Mouse (Mus musculus): ENCODE results near the gene Kdf1. TPM values are rescaled to one million over a fixed set of nuclear protein-coding genes. Genes with fewer than 3 reads are reported as not detected.
A peak's percentile ranks its signal among the peaks of the same experiment; 100 is the strongest.
"Not testable (repeated sequence)": the region's sequence is repeated elsewhere in the genome, so short reads cannot be mapped to it uniquely, and the experiment has no call there.

The Kdf1 gene
- polyA plus RNA-seq, 1 experiment from 2014 or later, result 22.4 TPM

GRCm38 (mm10) chr4:133498160-133498724 is 20.5 kb upstream of the Kdf1 start, which contains the start of gene Trnp1:
TSS of gene Trnp1 (minus strand) at chr4:133498550.
- Histone ChIP-seq H3K4me2 (peak within 1 kb of the TSS; percentile 100), H3K27ac (no peak within 1 kb of the TSS), H3K27me3 (peaks cover 89% of the 10 kb centered on the region), H3K4me3 (replicated peaks) (peak within 1 kb of the TSS; percentile 62), H3K9me3 (replicated peaks) (no peaks in the 10 kb centered on the region), H3K4me1 (peaks cover 34% of the 10 kb centered on the region), H3K9ac (peak within 1 kb of the TSS; percentile 55), H3K36me3 (no peaks in the 10 kb centered on the region)
- WGBS, result 1% methylated on average over 50 of the region's 53 CpGs
- peak; percentile 82 for ATAC-seq (replicated peaks; ENCODE audit: low FRiP score)

GRCm38 (mm10) chr4:133501514-133501913 is 17.2 kb upstream of the Kdf1 start:
- no peak for ATAC-seq (replicated peaks; ENCODE audit: low FRiP score)
- peaks cover 27% of the 10 kb centered on the region for H3K4me1 ChIP-seq
- no peak overlapping the region for H3K9ac ChIP-seq
- no peak overlapping the region for H3K27ac ChIP-seq
- no peaks in the 10 kb centered on the region for H3K9me3 ChIP-seq (replicated peaks)
- no peaks in the 10 kb centered on the region for H3K36me3 ChIP-seq
- WGBS, result 68% methylated on average over 7 of the region's 7 CpGs
- no peak overlapping the region for H3K4me3 ChIP-seq (replicated peaks)
- H3K4me2 ChIP-seq, result no peak overlapping the region
- H3K27me3 ChIP-seq, result peaks cover 86% of the 10 kb centered on the region

GRCm38 (mm10) chr4:133504300-133504699 is 14.5 kb upstream of the Kdf1 start:
- H3K9ac ChIP-seq, result no peak overlapping the region
- no peak overlapping the region for H3K4me3 ChIP-seq (replicated peaks)
- peaks cover 71% of the 10 kb centered on the region for H3K27me3 ChIP-seq
- ATAC-seq (replicated peaks; ENCODE audit: low FRiP score), result no peak
- H3K4me2 ChIP-seq, result no peak overlapping the region
- no peaks in the 10 kb centered on the region for H3K9me3 ChIP-seq (replicated peaks)
- H3K4me1 ChIP-seq, result peaks cover 6% of the 10 kb centered on the region; the same call in 1 of the 2 replicates
- H3K36me3 ChIP-seq, result no peaks in the 10 kb centered on the region
- H3K27ac ChIP-seq, result no peak overlapping the region
- 46% methylated on average over 5 of the region's 5 CpGs for WGBS

DNA sequence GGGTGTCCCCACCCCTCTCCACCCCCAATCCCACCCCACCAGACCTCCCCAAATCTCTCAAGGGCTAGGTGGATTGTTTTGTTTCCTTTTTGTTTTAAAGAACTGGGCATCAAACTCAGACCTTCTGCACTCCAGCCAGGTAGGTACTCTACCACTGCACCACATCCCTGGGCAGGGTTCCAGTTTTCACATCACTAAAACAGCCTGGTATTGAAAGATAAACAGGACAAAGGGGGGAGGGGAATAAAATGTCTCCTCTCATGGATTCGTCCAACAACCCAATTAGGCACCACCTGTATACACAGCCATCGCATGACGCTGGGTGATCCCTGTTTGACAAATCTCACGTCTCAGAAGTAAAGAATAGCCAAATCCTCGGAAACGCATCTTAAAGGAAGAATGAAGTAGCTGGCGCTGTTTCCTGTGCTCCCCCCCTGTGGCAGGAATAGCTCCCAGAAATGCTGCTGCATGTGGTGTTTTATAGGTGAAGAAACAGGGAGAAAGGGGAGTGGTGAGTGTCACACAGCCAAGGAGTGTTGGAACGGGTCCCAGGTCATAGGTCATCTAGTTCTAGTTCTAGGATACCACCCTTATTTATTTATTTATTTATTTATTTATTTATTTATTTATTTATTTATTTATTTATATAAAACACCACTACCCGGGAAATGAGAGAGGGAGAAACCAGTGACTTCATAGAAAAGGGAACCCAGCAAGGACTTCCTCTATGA is 13.8 kb upstream of the Kdf1 start:
- 67% methylated on average over 9 of the region's 9 CpGs for WGBS
- H3K27me3 ChIP-seq, result peaks cover 65% of the 10 kb centered on the region

DNA sequence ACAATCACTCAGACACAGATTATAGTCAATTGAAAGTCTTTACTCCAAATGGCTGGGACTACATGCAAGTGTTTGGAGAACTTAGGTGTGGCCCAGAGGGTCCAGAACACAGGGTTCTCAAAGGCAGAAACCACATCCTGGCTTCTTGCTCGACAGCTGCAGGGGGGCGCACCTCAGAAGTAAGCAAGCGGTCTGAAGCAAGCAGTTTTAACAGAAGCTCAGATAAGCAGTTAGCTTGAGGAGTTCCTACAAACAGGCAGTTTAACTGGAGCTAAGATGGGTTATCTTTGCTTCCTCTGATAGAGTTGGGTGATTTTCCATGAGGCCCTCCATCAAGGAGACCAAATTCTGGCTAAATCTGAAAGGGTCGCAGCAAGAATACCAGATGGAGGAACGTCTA is 12.2 kb upstream of the Kdf1 start:
- ATAC-seq (replicated peaks; ENCODE audit: low FRiP score), result no peak
- Histone ChIP-seq H3K4me1 (0 out of 2 replicates have a peak, but pooled peaks cover 4% of the 10 kb centered on the region), H3K36me3 (no peaks in the 10 kb centered on the region), H3K9ac (no peak overlapping the region), H3K4me3 (replicated peaks) (no peak overlapping the region), H3K27ac (no peak overlapping the region), H3K27me3 (peaks cover 49% of the 10 kb centered on the region), H3K4me2 (no peak overlapping the region), H3K9me3 (replicated peaks) (no peaks in the 10 kb centered on the region)
- WGBS, result 75% methylated on average over 5 of the region's 5 CpGs

More for the DNA sequence above, 13.8 kb upstream of the Kdf1 start:
- Histone ChIP-seq H3K9me3 (replicated peaks) (no peaks in the 10 kb centered on the region), H3K4me1 (0 out of 2 replicates have a peak, but pooled peaks cover 4% of the 10 kb centered on the region), H3K27ac (no peak overlapping the region), H3K4me3 (replicated peaks) (no peak overlapping the region), H3K9ac (no peak overlapping the region), H3K4me2 (no peak overlapping the region), H3K36me3 (no peaks in the 10 kb centered on the region)
- ATAC-seq (replicated peaks; ENCODE audit: low FRiP score), result no peak

DNA sequence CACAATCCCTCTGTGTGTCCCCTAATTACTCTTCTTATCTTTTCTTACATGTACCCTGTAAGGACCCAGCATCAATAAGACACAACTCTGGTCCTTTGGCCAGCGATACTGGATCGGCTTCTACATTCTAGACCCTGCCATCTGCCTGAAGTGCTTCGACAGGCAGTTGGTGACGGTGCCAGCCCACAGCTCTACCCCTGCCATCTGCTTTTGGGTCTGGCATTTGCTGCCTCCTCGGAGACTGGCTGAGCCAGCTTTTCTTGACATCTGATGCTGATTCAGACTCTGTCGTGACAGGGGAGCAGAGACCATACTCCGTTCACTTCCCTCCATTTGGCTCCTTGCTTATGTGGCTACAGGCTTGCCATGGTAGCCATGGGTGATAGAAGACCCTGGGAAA is 9.8 kb upstream of the Kdf1 start:
- Histone ChIP-seq H3K4me3 (replicated peaks) (no peak overlapping the region), H3K27ac (no peak overlapping the region), H3K36me3 (no peaks in the 10 kb centered on the region), H3K27me3 (peaks cover 32% of the 10 kb centered on the region), H3K9me3 (replicated peaks) (no peaks in the 10 kb centered on the region), H3K4me1 (0 out of 2 replicates have a peak, but pooled peaks cover 6% of the 10 kb centered on the region), H3K4me2 (no peak overlapping the region), H3K9ac (no peak overlapping the region)
- no peak for ATAC-seq (replicated peaks; ENCODE audit: low FRiP score)
- WGBS, result 80% methylated on average over 7 of the region's 7 CpGs

- H3K27me3 ChIP-seq, result peaks cover 28% of the 10 kb centered on the region
- no peak overlapping the region for H3K4me2 ChIP-seq
- H3K4me3 ChIP-seq (replicated peaks), result no peak overlapping the region
- no peaks in the 10 kb centered on the region for H3K36me3 ChIP-seq
- 0 out of 2 replicates have a peak, but pooled peaks cover 3% of the 10 kb centered on the region for H3K4me1 ChIP-seq
- no peak overlapping the region for H3K27ac ChIP-seq
- 86% methylated on average over 5 of the region's 5 CpGs for WGBS
- H3K9ac ChIP-seq, result no peak overlapping the region
- no peaks in the 10 kb centered on the region for H3K9me3 ChIP-seq (replicated peaks)
- ATAC-seq (replicated peaks; ENCODE audit: low FRiP score), result no peak
Observed at GRCm38 (mm10) chr4:133511050-133511449, 7.7 kb upstream of the Kdf1 start.

DNA sequence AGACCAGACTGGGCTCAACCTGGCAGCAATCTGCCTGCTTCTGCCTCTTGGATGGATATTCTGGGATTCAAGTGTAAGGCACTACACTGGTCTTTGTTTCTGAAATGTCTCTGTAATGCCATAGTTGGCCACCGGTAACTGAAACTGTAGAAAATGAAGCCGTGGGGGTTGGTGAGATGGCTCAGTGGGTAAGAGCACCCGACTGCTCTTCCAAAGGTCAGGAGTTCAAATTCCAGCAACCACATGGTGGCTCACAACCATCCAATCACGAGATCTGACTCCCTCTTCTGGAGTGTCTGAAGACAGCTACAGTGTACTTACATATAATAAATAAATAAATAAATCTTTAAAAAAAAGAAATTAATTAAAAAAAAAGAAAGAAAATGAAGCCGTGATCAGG is 6.3 kb upstream of the Kdf1 start:
- peaks cover 25% of the 10 kb centered on the region for H3K27me3 ChIP-seq
- not testable (repeated sequence) for H3K4me3 ChIP-seq (replicated peaks); ATAC-seq (replicated peaks; ENCODE audit: low FRiP score); H3K36me3 ChIP-seq; H3K4me1 ChIP-seq; H3K27ac ChIP-seq; H3K9ac ChIP-seq; H3K9me3 ChIP-seq (replicated peaks); H3K4me2 ChIP-seq
- WGBS, result 34% methylated on average over 5 of the region's 5 CpGs

- H3K9ac ChIP-seq, result no peak overlapping the region
- no peak overlapping the region for H3K27ac ChIP-seq
- no peak overlapping the region for H3K4me2 ChIP-seq
- 14% methylated on average over 8 of the region's 8 CpGs for WGBS
- H3K4me3 ChIP-seq (replicated peaks), result no peak overlapping the region
- ATAC-seq (replicated peaks; ENCODE audit: low FRiP score), result peak; percentile 49; the same call in 1 of the 2 replicates
- 0 out of 2 replicates have a peak, but pooled peaks cover 3% of the 10 kb centered on the region for H3K4me1 ChIP-seq
- no peaks in the 10 kb centered on the region for H3K9me3 ChIP-seq (replicated peaks)
- peaks cover 25% of the 10 kb centered on the region for H3K27me3 ChIP-seq
- H3K36me3 ChIP-seq, result no peaks in the 10 kb centered on the region
Observed at GRCm38 (mm10) chr4:133512972-133513371, 5.8 kb upstream of the Kdf1 start.

DNA sequence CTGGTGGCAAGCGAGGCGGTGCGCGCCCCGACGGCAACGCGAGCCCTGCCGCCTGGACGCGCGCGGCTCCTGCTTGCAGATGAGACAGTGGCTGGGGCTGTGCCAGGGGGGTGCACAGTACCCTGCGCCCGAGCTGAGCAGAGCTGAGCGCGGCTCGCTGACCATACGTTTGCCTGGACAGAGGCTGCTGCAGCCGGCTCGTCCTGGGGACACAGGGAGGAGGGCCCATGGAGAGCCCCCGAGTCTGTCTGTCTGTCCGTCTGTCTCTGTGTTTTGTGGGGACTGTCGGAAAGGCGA is 554 bp downstream of the Kdf1 start:
- Histone ChIP-seq H3K36me3 (no peaks in the 10 kb centered on the region), H3K4me2 (peak overlapping the region; percentile 67), H3K4me1 (peaks cover 9% of the 10 kb centered on the region; the same call in 1 of the 2 replicates), H3K27me3 (peaks cover 52% of the 10 kb centered on the region), H3K4me3 (replicated peaks) (peak overlapping the region; percentile 65), H3K9ac (peak overlapping the region; percentile 60), H3K27ac (peak overlapping the region; percentile 88), H3K9me3 (replicated peaks) (no peaks in the 10 kb centered on the region)
- whole genome bisulfite sequencing, result 4% methylated on average over 25 of the region's 25 CpGs
- ATAC-seq (replicated peaks; ENCODE audit: low FRiP score), result peak; percentile 73; the same call in 1 of the 2 replicates

DNA sequence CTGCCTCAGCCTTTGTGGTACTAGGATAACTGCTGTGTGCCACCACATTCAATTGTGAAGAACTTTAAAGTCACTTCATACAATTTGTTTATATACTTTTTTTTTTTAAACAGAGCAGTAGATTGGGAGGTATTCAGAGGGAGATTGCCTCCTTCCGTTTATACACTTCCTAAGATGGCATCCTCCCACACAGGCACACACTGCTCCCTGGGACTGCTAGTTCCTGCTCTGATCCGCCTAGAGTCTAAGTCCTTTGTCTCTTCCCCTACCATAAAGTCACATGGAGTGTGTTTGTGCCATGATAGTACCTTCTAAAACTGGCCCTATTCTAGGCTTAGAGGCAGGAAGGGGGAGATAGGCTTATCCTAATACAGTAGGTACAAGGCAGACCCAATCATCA is 2.7 kb downstream of the Kdf1 start:
- 42% methylated on average over 2 of the region's 2 CpGs for WGBS
- H3K27me3 ChIP-seq, result peaks cover 44% of the 10 kb centered on the region
- no peak overlapping the region for H3K9ac ChIP-seq
- no peaks in the 10 kb centered on the region for H3K9me3 ChIP-seq (replicated peaks)
- no peak overlapping the region for H3K4me2 ChIP-seq
- H3K4me1 ChIP-seq, result peaks cover 9% of the 10 kb centered on the region; the same call in 1 of the 2 replicates
- 0 out of 2 replicates have a peak, but pooled peaks cover 4% of the 10 kb centered on the region for H3K36me3 ChIP-seq
- H3K4me3 ChIP-seq (replicated peaks), result no peak overlapping the region
- ATAC-seq (replicated peaks; ENCODE audit: low FRiP score), result no peak
- H3K27ac ChIP-seq, result no peak overlapping the region

DNA sequence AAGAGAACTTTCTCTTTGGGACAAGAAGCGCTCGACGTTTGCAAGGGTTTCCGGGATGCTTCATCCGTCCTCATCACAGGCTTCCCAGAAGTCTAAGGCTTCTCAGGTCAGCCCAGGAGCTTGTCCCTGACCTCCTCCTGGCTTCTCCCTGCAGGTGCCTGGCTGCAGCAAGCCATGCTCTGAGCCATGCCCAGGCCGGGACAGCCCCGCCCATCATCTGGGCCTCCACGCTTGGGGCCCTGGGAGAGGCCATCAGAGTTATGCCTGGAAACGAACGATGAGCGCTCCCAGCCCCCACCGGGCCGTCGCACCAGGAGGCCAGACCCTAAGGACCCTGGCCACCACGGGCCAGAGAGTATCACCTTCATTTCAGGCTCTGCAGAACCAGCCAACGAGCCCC is 9.0 kb downstream of the Kdf1 start:
- H3K4me2 ChIP-seq, result no peak overlapping the region
- H3K27ac ChIP-seq, result no peak overlapping the region
- H3K4me3 ChIP-seq (replicated peaks), result no peak overlapping the region
- 70% methylated on average over 16 of the region's 16 CpGs for WGBS
- H3K9ac ChIP-seq, result no peak overlapping the region
- H3K27me3 ChIP-seq, result no peaks in the 10 kb centered on the region
- no peak for ATAC-seq (replicated peaks; ENCODE audit: low FRiP score)
- no peaks in the 10 kb centered on the region for H3K4me1 ChIP-seq
- no peaks in the 10 kb centered on the region for H3K9me3 ChIP-seq (replicated peaks)
- H3K36me3 ChIP-seq, result peaks cover 59% of the 10 kb centered on the region

Measured in kidney, embryonic 15.5 days (tissue).